Mouse (Mus musculus): Measurements from ENCODE around the gene Adh7. TPM values are rescaled to one million over a fixed set of nuclear protein-coding genes. Genes with fewer than 3 reads are reported as not detected.
A peak's percentile ranks its signal among the peaks of the same experiment; 100 is the strongest.

Gene Adh7
- 10 to 100 TPM in 1 of 2 experiments, 1 to 10 TPM in 1; 8.7 to 55.5 TPM for total RNA-seq (2021)
- long read RNA-seq, experiment 1, transcript Adh7-201 (9 exons, 3,432 nt): major isoform, 60 of 111 reads
- long read RNA-seq, experiment 1, partial matches to known transcripts: 37 of 111 reads
- long read RNA-seq, experiment 1, other reads (novel, unspliced or antisense): 14 of 111 reads
- long read RNA-seq, experiment 2, transcript Adh7-201 (9 exons, 3,432 nt): major isoform, 7 of 8 reads
- long read RNA-seq, experiment 2, partial matches to known transcripts: 0 of 8 reads
- long read RNA-seq, experiment 2, other reads (novel, unspliced or antisense): 1 of 8 reads

GRCm38 (mm10) chr3:138217631-138218264, at the start of gene Adh7:
Adh7 (plus strand) TSS chr3:138217760.
- DNase-seq: no peak

GRCm38 (mm10) chr3:138173291-138173690, 44.3 kb upstream of the Adh7 start:
- DNase-seq: no peak

GRCm38 (mm10) chr3:138175551-138175950, 42.0 kb upstream of the Adh7 start:
- DNase-seq: no peak

- DNase-seq: no peak
Observed at GRCm38 (mm10) chr3:138182019-138182418, 35.5 kb upstream of the Adh7 start.

GRCm38 (mm10) chr3:138183371-138183770, 34.2 kb upstream of the Adh7 start:
- DNase-seq: no peak

- DNase-seq: no peak
Observed at GRCm38 (mm10) chr3:138185290-138185689, 32.3 kb upstream of the Adh7 start.

GRCm38 (mm10) chr3:138185995-138186930, 31.3 kb upstream of the Adh7 start:
- no peak for DNase-seq

- DNase-seq: peak; percentile 51 to 66
Observed at GRCm38 (mm10) chr3:138192260-138192659, 25.3 kb upstream of the Adh7 start.

GRCm38 (mm10) chr3:138193683-138194302, 23.8 kb upstream of the Adh7 start, which contains the start of gene 4930579F01Rik:
4930579F01Rik (minus strand) TSS chr3:138193825.
- DNase-seq: no peak

GRCm38 (mm10) chr3:138197093-138197492, 20.5 kb upstream of the Adh7 start:
- no peak for DNase-seq

- no peak for DNase-seq
Observed at GRCm38 (mm10) chr3:138197556-138197955, 20.0 kb upstream of the Adh7 start.

- peak; percentile 91 to 92 for DNase-seq
Observed at GRCm38 (mm10) chr3:138197973-138198721, 19.4 kb upstream of the Adh7 start.

GRCm38 (mm10) chr3:138198722-138199068, 18.9 kb upstream of the Adh7 start:
- DNase-seq: no peak

GRCm38 (mm10) chr3:138208821-138209220, 8.7 kb upstream of the Adh7 start:
- no peak for DNase-seq

- DNase-seq: peak; percentile 69 to 74
Observed at GRCm38 (mm10) chr3:138210432-138211075, 7.0 kb upstream of the Adh7 start.

GRCm38 (mm10) chr3:138212431-138212951, 5.1 kb upstream of the Adh7 start:
- DNase-seq: no peak

- peak; percentile 65 to 70 for DNase-seq
Observed at GRCm38 (mm10) chr3:138215395-138215989, 2.1 kb upstream of the Adh7 start.

GRCm38 (mm10) chr3:138216091-138216490, 1.5 kb upstream of the Adh7 start:
- no peak for DNase-seq

GRCm38 (mm10) chr3:138221116-138221515, 3.6 kb downstream of the Adh7 start:
- DNase-seq: no peak

- no peak for DNase-seq
Observed at GRCm38 (mm10) chr3:138222511-138222910, 5.0 kb downstream of the Adh7 start.
